Mouse (Mus musculus) forebrain, embryonic 16.5 days (tissue): ENCODE measurements around the gene E130218I03Rik. TPM values are rescaled to one million over a fixed set of nuclear protein-coding genes. Genes with fewer than 3 reads are reported as not detected.
A peak's percentile ranks its signal among the peaks of the same experiment; 100 is the strongest.

Experiments
- ATAC-seq: fragments of 200-750 bp; cut with Nextera tagmentation; 2 replicates; pipeline ENCODE4 v1.8.0; 2017; ENCODE audit warnings: mild to moderate bottlenecking, moderate library complexity
- H3K27ac ChIP-seq: fragments of 300-500 bp; sonication (generic); 2 replicates; pipeline ENCODE4 v1.5.1; 2014; ENCODE audit warnings: low read length, control low read depth
- H3K27me3 ChIP-seq: fragments of 300-500 bp; sonication (generic); replicated peaks from 2 replicates; pipeline ENCODE4 v1.6.1; 2014; ENCODE audit warnings: low read length; ENCODE audit not compliant: control insufficient read depth, insufficient read depth
- H3K36me3 ChIP-seq: fragments of 300-500 bp; sonication (generic); 2 replicates; pipeline ENCODE4 v1.6.1; 2014; ENCODE audit not compliant: control insufficient read depth, insufficient read depth
- H3K4me1 ChIP-seq: fragments of 300-500 bp; sonication (generic); replicated peaks from 2 replicates; pipeline ENCODE4 v1.6.1; 2014; ENCODE audit warnings: low read length; ENCODE audit not compliant: control insufficient read depth, insufficient read depth
- H3K4me2 ChIP-seq: fragments of 300-500 bp; sonication (generic); 2 replicates; pipeline ENCODE4 v1.6.1; 2014; ENCODE audit warnings: mild to moderate bottlenecking, low read length, control low read depth
- H3K4me3 ChIP-seq: fragments of 300-500 bp; sonication (generic); replicated peaks from 2 replicates; pipeline ENCODE4 v1.5.1; 2014; ENCODE audit warnings: mild to moderate bottlenecking, low read length, control low read depth
- H3K9ac ChIP-seq: fragments of 300-500 bp; sonication (generic); replicated peaks from 2 replicates; pipeline ENCODE4 v1.6.1; 2014; ENCODE audit warnings: low read depth, low read length, control low read depth
- H3K9me3 ChIP-seq: fragments of 300-500 bp; sonication (generic); 2 replicates; pipeline ENCODE4 v1.6.1; 2016; ENCODE audit warnings: low read length; ENCODE audit not compliant: control insufficient read depth
- WGBS: fragments of 180-500 bp; shearing (Covaris S2); extraction: QIAGEN DNeasy Blood & Tissue Kit; methylation state at CpG from one replicate; pipeline ENCODE4 v1.1.7; 2014; 5-methylcytosine and 5-hydroxymethylcytosine counted together
- polyA plus RNA-seq: library from polyadenylated mRNA; unstranded; fragments of >200 nt; fragmentation: Nextera tagmentation; extraction: Ambion mirVana; gene quantifications from 2 replicates; pipeline ENCODE4 v1.2.1, GENCODE M21; 2015

Gene E130218I03Rik
- polyA plus RNA-seq, 1 experiment from 2014 or later = 0.61 TPM

GRCm38 (mm10) chr4:134237582-134238278 lies 5.7 kb upstream of the E130218I03Rik start:
- H3K36me3 ChIP-seq = no peaks in the 10 kb centered on the region
- H3K27me3 ChIP-seq = peaks cover 3% of the 10 kb centered on the region
- no peak overlapping the region for H3K4me3 ChIP-seq
- no peak overlapping the region for H3K9ac ChIP-seq
- H3K4me2 ChIP-seq = no peak overlapping the region
- no peaks in the 10 kb centered on the region for H3K9me3 ChIP-seq
- peaks cover 7% of the 10 kb centered on the region for H3K4me1 ChIP-seq
- ATAC-seq = no peak
- no peak overlapping the region for H3K27ac ChIP-seq
- 21% methylated on average over 19 of the region's 19 CpGs for WGBS

DNA sequence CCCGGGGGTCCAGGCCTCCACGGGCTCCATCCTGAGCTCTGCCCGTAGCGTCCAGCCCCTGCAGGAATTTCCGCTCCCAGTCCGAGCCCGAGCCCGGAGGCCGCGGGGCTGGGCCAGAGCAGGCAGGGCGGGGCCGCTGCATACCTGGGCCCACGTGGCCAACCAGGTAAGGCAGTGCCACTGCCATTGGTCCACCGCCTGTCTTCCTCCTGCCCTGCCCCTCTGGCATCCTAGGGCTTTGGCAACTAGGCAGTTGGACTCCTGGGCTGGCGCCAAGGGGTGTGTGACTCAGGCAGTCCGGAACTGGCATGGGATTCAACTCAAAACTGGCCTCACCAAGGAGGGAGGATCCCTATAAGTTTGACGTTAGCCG lies 5.2 kb upstream of the E130218I03Rik start, which contains the start of gene Cnksr1:
Gene Cnksr1 (minus strand): TSS at position 121 of the 373 bp plus-strand sequence.
- no peak within 1 kb of the TSS for H3K4me3 ChIP-seq
- WGBS = 5% methylated on average over 18 of the region's 18 CpGs
- H3K36me3 ChIP-seq = no peaks in the 10 kb centered on the region
- no peak for ATAC-seq
- H3K27ac ChIP-seq = no peak within 1 kb of the TSS
- H3K27me3 ChIP-seq = peaks cover 3% of the 10 kb centered on the region
- H3K4me1 ChIP-seq = peaks cover 7% of the 10 kb centered on the region
- H3K9ac ChIP-seq = no peak within 1 kb of the TSS
- H3K4me2 ChIP-seq = peak within 1 kb of the TSS; percentile 8; the same call in 1 of the 2 replicates
- no peaks in the 10 kb centered on the region for H3K9me3 ChIP-seq

DNA sequence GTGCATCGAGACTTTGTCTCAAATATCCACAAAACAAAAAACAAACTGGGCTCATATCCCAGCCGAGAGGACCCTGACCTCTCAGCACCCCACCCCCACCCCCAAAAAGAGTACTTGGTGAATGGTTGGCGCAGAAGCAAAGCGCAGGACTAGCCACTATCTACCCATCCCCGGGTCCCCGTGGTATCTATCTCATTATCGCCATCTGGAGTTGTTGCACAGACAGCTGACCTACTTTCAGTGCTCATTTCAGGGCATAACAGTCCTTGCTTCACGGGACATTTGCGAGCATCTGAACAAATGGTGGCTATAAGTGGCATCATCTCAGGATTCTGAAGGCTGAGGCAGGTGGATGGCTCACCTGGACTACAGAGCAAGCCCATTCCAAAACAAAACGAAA lies 4.8 kb upstream of the E130218I03Rik start:
- H3K4me2 ChIP-seq = peak overlapping the region; percentile 8; the same call in 1 of the 2 replicates
- 11% methylated on average over 10 of the region's 10 CpGs for WGBS

DNA sequence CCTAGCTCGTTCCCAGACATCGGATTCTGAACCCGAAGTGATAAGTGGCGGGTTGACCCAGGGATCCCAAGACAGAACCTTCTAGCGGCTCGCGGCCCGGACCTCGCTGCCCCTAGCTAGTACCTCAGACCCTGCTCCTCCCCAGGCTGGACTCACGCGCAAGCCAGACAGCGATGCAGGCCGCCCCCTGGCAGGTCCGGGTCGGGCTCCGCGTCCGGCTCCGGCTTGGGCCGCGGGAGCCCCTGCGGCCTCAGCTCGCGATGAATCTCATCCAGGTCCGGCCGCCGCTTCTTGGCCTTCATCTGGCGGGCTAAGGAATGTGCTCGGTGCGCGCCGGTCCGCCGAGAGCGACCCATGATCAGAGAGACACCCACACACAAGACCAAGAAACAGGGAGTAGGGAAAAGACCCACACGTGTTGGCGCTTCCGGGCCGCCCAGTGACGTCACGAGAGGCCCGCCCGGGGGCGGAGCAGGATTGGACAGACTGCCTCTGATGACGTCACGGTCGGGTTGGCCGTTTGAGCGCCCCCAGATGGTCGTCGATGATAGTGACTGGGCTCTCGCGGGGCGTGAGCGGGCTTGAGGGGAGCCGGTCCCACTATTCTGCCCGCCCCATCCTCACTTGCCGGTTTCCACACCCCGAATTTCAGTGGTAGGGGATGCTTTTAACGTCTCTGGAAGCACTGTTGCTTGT lies 1.8 kb downstream of the E130218I03Rik start, which contains the start of gene Zfp593:
Gene Zfp593 (minus strand): TSS at position 445 of the 696 bp plus-strand sequence.
- Histone ChIP-seq H3K4me2 (peak within 1 kb of the TSS; percentile 70), H3K9me3 (no peaks in the 10 kb centered on the region), H3K9ac (peak within 1 kb of the TSS; percentile 72), H3K4me1 (peaks cover 23% of the 10 kb centered on the region), H3K27ac (no peak within 1 kb of the TSS), H3K27me3 (peaks cover 14% of the 10 kb centered on the region; the same call in 1 of the 2 replicates), H3K36me3 (no peaks in the 10 kb centered on the region), H3K4me3 (peak within 1 kb of the TSS; percentile 78)
- peak; percentile 73 for ATAC-seq
- under 1% methylated on average over 60 of the region's 60 CpGs for WGBS

More for the DNA sequence above, 4.8 kb upstream of the E130218I03Rik start:
- Histone ChIP-seq H3K4me1 (peaks cover 7% of the 10 kb centered on the region), H3K9me3 (no peaks in the 10 kb centered on the region), H3K27me3 (peaks cover 3% of the 10 kb centered on the region), H3K4me3 (no peak overlapping the region), H3K9ac (no peak overlapping the region), H3K36me3 (no peaks in the 10 kb centered on the region), H3K27ac (no peak overlapping the region)
- ATAC-seq = no peak

DNA sequence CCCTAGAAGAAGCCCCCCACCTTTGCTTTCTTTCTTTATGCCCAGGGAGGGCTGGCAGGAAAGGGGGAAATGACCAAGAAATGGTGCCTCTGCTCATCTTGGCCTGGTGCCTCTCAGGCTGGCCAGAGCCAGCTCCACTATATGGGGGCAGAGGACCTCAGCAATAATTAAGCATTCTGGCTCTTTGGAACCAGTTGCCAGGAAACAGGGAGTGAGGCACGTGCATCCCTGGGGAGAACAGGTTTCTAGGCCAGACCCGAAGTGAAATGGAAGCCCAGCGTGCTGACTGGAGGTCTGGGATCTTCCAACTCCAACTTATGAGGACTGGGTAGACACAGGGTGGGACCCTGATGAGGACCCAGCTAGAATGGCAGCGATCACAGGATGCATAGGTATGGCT lies 2.8 kb downstream of the E130218I03Rik start:
- Histone ChIP-seq H3K4me1 (peaks cover 32% of the 10 kb centered on the region), H3K36me3 (no peaks in the 10 kb centered on the region), H3K4me2 (no peak overlapping the region), H3K27me3 (peaks cover 23% of the 10 kb centered on the region), H3K9me3 (no peaks in the 10 kb centered on the region), H3K4me3 (no peak overlapping the region), H3K9ac (no peak overlapping the region), H3K27ac (no peak overlapping the region)
- ATAC-seq = peak; percentile 14; the same call in 1 of the 2 replicates
- whole genome bisulfite sequencing = 29% methylated on average over 4 of the region's 4 CpGs

- WGBS = 65% methylated on average over 7 of the region's 7 CpGs
- Histone ChIP-seq H3K9me3 (no peaks in the 10 kb centered on the region), H3K36me3 (no peaks in the 10 kb centered on the region), H3K4me3 (peak within 1 kb of the TSS; percentile 78), H3K4me1 (peaks cover 35% of the 10 kb centered on the region), H3K27me3 (peaks cover 27% of the 10 kb centered on the region), H3K27ac (no peak within 1 kb of the TSS), H3K9ac (peak within 1 kb of the TSS; percentile 72; the same call in 1 of the 2 replicates), H3K4me2 (peak within 1 kb of the TSS; percentile 70)
- ATAC-seq = no peak
These were observed 3.3 kb downstream of the E130218I03Rik start, which contains the start of gene Gm30191 for GRCm38 (mm10) chr4:134246719-134247258. TSS of gene Gm30191 (plus strand) at chr4:134246935.

- peak overlapping the region; percentile 59 for H3K4me3 ChIP-seq
- peak overlapping the region; percentile 78 for H3K4me2 ChIP-seq
- H3K27me3 ChIP-seq = peaks cover 52% of the 10 kb centered on the region
- H3K9me3 ChIP-seq = no peaks in the 10 kb centered on the region
- peak overlapping the region; percentile 49 for H3K9ac ChIP-seq
- WGBS = under 1% methylated on average over 30 of the region's 30 CpGs
- H3K27ac ChIP-seq = no peak overlapping the region
- peaks cover 42% of the 10 kb centered on the region for H3K4me1 ChIP-seq
- no peaks in the 10 kb centered on the region for H3K36me3 ChIP-seq
- peak; percentile 48 for ATAC-seq
These were observed 6.2 kb downstream of the E130218I03Rik start for GRCm38 (mm10) chr4:134249651-134250050.

DNA sequence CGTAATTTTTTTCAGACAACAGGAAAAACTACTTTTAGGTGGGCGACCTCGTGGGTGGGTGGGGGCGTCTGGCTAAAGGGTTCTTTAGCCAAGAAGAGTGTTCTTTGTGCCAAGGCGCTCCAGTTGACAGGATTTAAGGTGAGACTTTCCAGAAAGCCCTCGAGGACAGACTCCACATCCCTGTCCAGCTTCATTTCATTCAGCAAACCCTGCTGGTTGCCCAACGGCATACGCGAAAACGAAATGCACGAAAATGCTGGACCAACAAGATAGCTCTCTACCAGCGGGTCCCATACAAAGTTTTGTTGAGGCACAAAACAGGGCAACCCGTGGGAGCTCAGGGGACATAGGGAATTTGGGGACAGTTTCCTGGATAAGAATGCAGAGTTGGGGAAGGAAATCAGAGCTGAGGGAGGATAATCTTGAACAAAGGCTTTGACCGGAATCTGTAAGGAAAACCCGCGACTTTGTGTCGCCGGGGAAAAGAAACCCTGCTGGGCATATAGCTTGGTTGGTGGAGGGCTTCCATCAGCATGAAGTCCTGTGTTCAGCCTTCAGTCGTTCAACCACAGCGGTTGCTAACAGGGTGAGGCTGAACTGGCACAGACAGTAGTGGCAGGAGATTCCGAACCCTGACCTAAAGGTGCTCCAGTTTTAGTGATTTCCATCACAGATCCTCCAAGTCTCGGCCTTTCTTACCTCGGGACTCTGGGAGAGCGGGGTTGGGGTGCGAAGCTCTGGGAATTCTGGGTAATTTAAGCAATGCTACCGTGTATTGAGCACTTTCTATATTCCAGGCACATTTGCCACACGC lies 6.9 kb downstream of the E130218I03Rik start:
- 5% methylated on average over 27 of the region's 27 CpGs for WGBS
- Histone ChIP-seq H3K4me2 (peak overlapping the region; percentile 78), H3K9me3 (no peaks in the 10 kb centered on the region), H3K27ac (no peak overlapping the region), H3K4me1 (peaks cover 39% of the 10 kb centered on the region), H3K4me3 (peak overlapping the region; percentile 59), H3K27me3 (peaks cover 58% of the 10 kb centered on the region), H3K9ac (peak overlapping the region; percentile 49), H3K36me3 (no peaks in the 10 kb centered on the region)
- no peak for ATAC-seq
